ENCODE assay signal across 18 mouse cellular contexts in the genomic region with DNA sequence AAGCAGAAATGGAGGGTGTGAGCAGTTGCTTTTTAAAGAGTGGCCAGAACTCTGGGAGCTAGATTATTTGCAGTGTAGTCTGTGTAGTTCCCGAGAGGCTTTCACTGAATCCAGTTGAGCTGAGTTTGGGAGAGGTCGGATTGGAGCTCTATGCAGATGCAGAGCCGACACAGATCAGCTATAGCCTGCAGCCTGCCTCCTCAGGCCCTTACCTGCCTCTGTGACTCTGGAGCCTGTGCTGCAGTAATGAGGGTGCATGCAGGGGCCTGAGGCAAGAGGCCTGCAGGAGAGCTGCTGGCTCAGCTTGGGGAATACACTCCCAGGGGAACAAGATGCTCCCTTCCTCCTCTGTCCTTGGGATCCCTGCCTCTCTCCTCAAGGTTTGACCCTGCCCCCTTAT.
"Had no signal": no experiment of that assay in that cellular context is flagged by ENCODE, and none has a peak within 500 bp of the region (broad histone marks: within the 10 kb centered on the region; RNA-seq: fewer than 3 reads in every experiment).

No protein-coding gene starts in this region.

- H3K9ac ChIP-seq: liver, embryonic 12.5 days; liver, embryonic 14.5 days; lung, embryonic 14.5 days; neural tube, embryonic 13.5 days; neural tube, embryonic 15.5 days had no signal

- ATAC-seq: liver, embryonic 12.5 days had no signal

- H3K27me3 ChIP-seq: liver, embryonic 12.5 days; neural tube, embryonic 13.5 days; neural tube, embryonic 15.5 days had no signal

- H3K4me2 ChIP-seq: liver, embryonic 12.5 days; lung, embryonic 14.5 days; neural tube, embryonic 13.5 days; neural tube, embryonic 15.5 days had no signal

- H3K36me3 ChIP-seq: liver, embryonic 12.5 days; midbrain, embryonic 10.5 days; neural tube, embryonic 13.5 days; neural tube, embryonic 15.5 days had no signal

- DNase-seq: lung, adult 18-20 months; lung, embryonic 14.5 days; lung, postnatal 10 days; lung, postnatal 4 days; retina, postnatal 1 day; right cerebral cortex, adult 18-20 months; right cerebral cortex, postnatal 25 days; right cerebral cortex, postnatal 4 days; spleen, adult 18-20 months; thymus, adult 18-20 months; thymus, postnatal 14 days; thymus, postnatal 36 days had no signal

- H3K4me3 ChIP-seq: liver, embryonic 12.5 days; midbrain, embryonic 10.5 days; myocyte; neural tube, embryonic 13.5 days; neural tube, embryonic 15.5 days had no signal

- H3K9me3 ChIP-seq: liver, embryonic 12.5 days; midbrain, embryonic 10.5 days; neural tube, embryonic 13.5 days; neural tube, embryonic 15.5 days had no signal

- H3K27ac ChIP-seq: liver, embryonic 12.5 days; liver, embryonic 14.5 days; midbrain, embryonic 10.5 days; neural tube, embryonic 13.5 days; neural tube, embryonic 15.5 days had no signal
